Mouse (Mus musculus) liver, postnatal 0 days (tissue): ENCODE results near the gene C4b.

ENCODE experiments used
- CTCF ChIP-seq: sonication (generic); IDR thresholded peaks from 2 replicates; pipeline ENCODE4 v1.5.1; 2016; ENCODE audit warnings: antibody characterized with exemption, low read depth
- EP300 ChIP-seq: IDR thresholded peaks from 2 replicates; pipeline ENCODE4 v1.6.1; 2016; ENCODE audit warnings: antibody characterized with exemption, low read depth, mild to moderate bottlenecking

GRCm38 (mm10) chr17:34680191-34680590 lies 63.5 kb downstream of the C4b start:
- TF ChIP-seq CTCF (no peak), EP300 (no peak)
